Mouse (Mus musculus) colon, adult 2 months (tissue): ENCODE measurements around the gene Tifab. TPM values are rescaled to one million over a fixed set of nuclear protein-coding genes. Genes with fewer than 3 reads are reported as not detected.

ENCODE experiments used
- polyA plus RNA-seq: library from polyadenylated mRNA; depleted of rRNA; stranded (reverse); fragments of >200 nt; gene quantifications from 2 replicates; pipeline ENCODE4 v1.2.3, GENCODE M21; 2012; rRNA removed

The Tifab gene
- polyA plus RNA-seq, result 4.1 and 4.2 TPM in 2 replicates

GRCm38 (mm10) chr13:56178416-56179035, at the start of gene Tifab:
Gene Tifab (minus strand): TSS chr13:56178885.

GRCm38 (mm10) chr13:56136200-56136599, 42.5 kb downstream of the Tifab start, which contains the start of gene H2afy:
Gene H2afy (minus strand): TSS chr13:56136361.

Other genes starting within 250 kb of the Tifab start
- gene H2afy, start 42.5 kb downstream of the Tifab start, polyA plus RNA-seq, result 140 and 166 TPM in 2 replicates
- not detected in 2 replicates for gene Neurog1, start 73.3 kb upstream of the Tifab start, polyA plus RNA-seq
- 43.1 and 43.2 TPM in 2 replicates for gene Cxcl14, start 117.7 kb upstream of the Tifab start, polyA plus RNA-seq
- gene Gm3045, start 247.7 kb upstream of the Tifab start, polyA plus RNA-seq, result not detected in 2 replicates